Mouse (Mus musculus) liver, embryonic 11.5 days (tissue): ENCODE data around the gene Olfr455. TPM values are rescaled to one million over a fixed set of nuclear protein-coding genes. Genes with fewer than 3 reads are reported as not detected.

ENCODE experiments used
- ATAC-seq: fragments of 200-750 bp; cut with Nextera tagmentation; replicated peaks from 2 replicates; pipeline ENCODE4 v1.8.0; 2017; ENCODE audit warnings: moderate number of reproducible peaks, mild to moderate bottlenecking, moderate TSS enrichment, moderate library complexity; ENCODE audit not compliant: low FRiP score
- DNase-seq: peaks from one replicate; pipeline ENCODE4 v3.0.0-alpha.2; 2017; ENCODE audit warnings: low spot score
- H3K27ac ChIP-seq: fragments of 300-500 bp; sonication (generic); 2 replicates; pipeline ENCODE4 v1.5.1; 2014; ENCODE audit warnings: mild to moderate bottlenecking, low read depth, low read length, control low read depth
- H3K27me3 ChIP-seq: fragments of 300-500 bp; sonication (generic); replicated peaks from 2 replicates; pipeline ENCODE4 v1.6.1; 2014; ENCODE audit warnings: low read length, mixed read lengths; ENCODE audit not compliant: control insufficient read depth, insufficient read depth
- H3K36me3 ChIP-seq: fragments of 300-500 bp; sonication (generic); 2 replicates; pipeline ENCODE4 v1.6.1; 2014; ENCODE audit warnings: mild to moderate bottlenecking, low read length, moderate library complexity, mixed read lengths; ENCODE audit not compliant: control insufficient read depth, insufficient read depth
- H3K4me1 ChIP-seq: fragments of 300-500 bp; sonication (generic); replicated peaks from 2 replicates; pipeline ENCODE4 v1.6.1; 2014; ENCODE audit warnings: low read length, mixed read lengths; ENCODE audit not compliant: control insufficient read depth, insufficient read depth
- H3K4me2 ChIP-seq: fragments of 300-500 bp; sonication (generic); 2 replicates; pipeline ENCODE4 v1.6.1; 2014; ENCODE audit warnings: mild to moderate bottlenecking, control low read depth, moderate library complexity
- H3K4me3 ChIP-seq: fragments of 300-500 bp; sonication (generic); 2 replicates; pipeline ENCODE4 v1.5.1; 2014; ENCODE audit warnings: low read depth, low read length, control low read depth
- H3K9ac ChIP-seq: fragments of 300-500 bp; sonication (generic); 2 replicates; pipeline ENCODE4 v1.6.1; 2014; ENCODE audit warnings: low read depth, low read length, control low read depth
- H3K9me3 ChIP-seq: fragments of 300-500 bp; sonication (generic); 2 replicates; pipeline ENCODE4 v1.6.1; 2016; ENCODE audit warnings: low read length, inconsistent platforms, mixed read lengths; ENCODE audit not compliant: control insufficient read depth
- WGBS: fragments of 180-500 bp; shearing (Covaris S2); extraction: QIAGEN DNeasy Blood & Tissue Kit; methylation state at CpG from one replicate; pipeline ENCODE4 v1.1.7; 2014; 5-methylcytosine and 5-hydroxymethylcytosine counted together
- polyA plus RNA-seq: library from polyadenylated mRNA; unstranded; fragments of >200 nt; fragmentation: Nextera tagmentation; extraction: Ambion mirVana; gene quantifications from 2 replicates; pipeline ENCODE4 v1.2.1, GENCODE M21; 2014

Olfr455 gene
- polyA plus RNA-seq, 1 experiment from 2014 or later = not detected

- Histone ChIP-seq H3K4me2 (no peak overlapping the region), H3K9ac (no peak overlapping the region), H3K36me3 (no peaks in the 10 kb centered on the region), H3K4me1 (no peaks in the 10 kb centered on the region), H3K4me3 (no peak overlapping the region), H3K27ac (no peak overlapping the region), H3K27me3 (no peaks in the 10 kb centered on the region), H3K9me3 (no peaks in the 10 kb centered on the region)
- DNase-seq (no peak), ATAC-seq (no peak)
- 76% methylated on average over 1 of the region's 1 CpGs for WGBS
Observed at GRCm38 (mm10) chr6:42539711-42540110, 7.7 kb downstream of the Olfr455 start.

GRCm38 (mm10) chr6:42513461-42513860, 33.9 kb downstream of the Olfr455 start:
- Histone ChIP-seq H3K9ac (no peak overlapping the region), H3K4me3 (no peak overlapping the region), H3K4me2 (no peak overlapping the region), H3K36me3 (no peaks in the 10 kb centered on the region), H3K9me3 (no peaks in the 10 kb centered on the region), H3K27me3 (no peaks in the 10 kb centered on the region), H3K4me1 (no peaks in the 10 kb centered on the region), H3K27ac (no peak overlapping the region)
- DNase-seq (no peak), ATAC-seq (no peak)
- 80% methylated on average over 1 of the region's 1 CpGs for WGBS

GRCm38 (mm10) chr6:42509311-42509710, 38.1 kb downstream of the Olfr455 start:
- no peak overlapping the region for H3K4me2 ChIP-seq
- no peaks in the 10 kb centered on the region for H3K36me3 ChIP-seq
- H3K9ac ChIP-seq = no peak overlapping the region
- ATAC-seq = no peak
- no peaks in the 10 kb centered on the region for H3K9me3 ChIP-seq
- no peak overlapping the region for H3K27ac ChIP-seq
- H3K4me1 ChIP-seq = no peaks in the 10 kb centered on the region
- H3K27me3 ChIP-seq = no peaks in the 10 kb centered on the region
- no peak for DNase-seq
- no peak overlapping the region for H3K4me3 ChIP-seq

DNA sequence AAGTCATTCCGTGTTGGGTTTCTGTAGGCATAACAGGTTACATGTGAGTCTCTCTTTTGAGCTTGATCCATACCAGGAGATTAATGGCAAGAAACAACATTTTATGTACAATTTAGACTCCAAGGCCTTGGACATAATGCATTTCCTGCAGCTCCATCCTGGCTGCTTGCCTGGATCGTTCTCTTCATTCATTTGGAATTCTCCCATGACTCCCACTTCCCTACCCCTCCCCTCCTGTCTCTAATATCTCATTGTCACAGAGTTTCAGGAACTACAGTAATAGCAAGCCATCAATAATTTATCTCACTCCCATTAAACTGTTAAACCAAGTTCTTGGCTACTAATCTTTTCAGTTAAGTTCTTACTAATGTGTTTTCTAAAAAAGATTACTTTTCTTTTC, 43.9 kb downstream of the Olfr455 start:
- no peaks in the 10 kb centered on the region for H3K27me3 ChIP-seq
- no peaks in the 10 kb centered on the region for H3K36me3 ChIP-seq
- H3K4me2 ChIP-seq = no peak overlapping the region
- no peak for ATAC-seq
- H3K4me3 ChIP-seq = no peak overlapping the region
- no peaks in the 10 kb centered on the region for H3K9me3 ChIP-seq
- DNase-seq = no peak
- 90% methylated on average over 2 of the region's 2 CpGs for WGBS
- H3K4me1 ChIP-seq = no peaks in the 10 kb centered on the region
- H3K27ac ChIP-seq = no peak overlapping the region
- H3K9ac ChIP-seq = no peak overlapping the region

DNA sequence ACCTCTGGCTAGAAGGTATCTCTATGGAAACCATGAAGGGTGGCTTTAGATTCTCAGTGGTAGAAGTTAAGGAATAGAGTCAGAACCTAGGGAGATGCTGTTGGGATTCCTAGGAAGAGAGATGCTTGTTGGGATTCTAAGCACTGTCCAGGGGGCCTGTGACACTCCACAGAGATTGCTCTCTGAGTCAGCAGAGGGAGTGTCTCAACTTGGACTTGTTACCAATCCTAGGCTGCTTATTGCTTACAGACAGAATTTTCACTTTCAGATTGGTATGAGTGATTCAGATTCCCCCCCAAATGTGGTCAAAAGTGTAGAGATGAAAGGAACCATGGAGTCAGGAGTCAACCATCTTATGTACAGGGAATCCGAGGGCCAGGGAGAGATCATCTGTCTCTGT, 57.7 kb downstream of the Olfr455 start:
- DNase-seq (no peak), ATAC-seq (no peak)
- H3K36me3 ChIP-seq = no peaks in the 10 kb centered on the region
- no peaks in the 10 kb centered on the region for H3K9me3 ChIP-seq
- H3K9ac ChIP-seq = no peak overlapping the region
- no peak overlapping the region for H3K4me3 ChIP-seq
- WGBS = 67% methylated on average over 1 of the region's 1 CpGs
- H3K27me3 ChIP-seq = no peaks in the 10 kb centered on the region
- H3K4me2 ChIP-seq = no peak overlapping the region
- no peaks in the 10 kb centered on the region for H3K4me1 ChIP-seq
- H3K27ac ChIP-seq = no peak overlapping the region

- Histone ChIP-seq H3K27me3 (no peaks in the 10 kb centered on the region), H3K27ac (no peak within 1 kb of the TSS), H3K9ac (no peak within 1 kb of the TSS), H3K36me3 (no peaks in the 10 kb centered on the region), H3K4me1 (no peaks in the 10 kb centered on the region), H3K9me3 (no peaks in the 10 kb centered on the region), H3K4me2 (no peak within 1 kb of the TSS), H3K4me3 (no peak within 1 kb of the TSS)
- ATAC-seq (no peak), DNase-seq (no peak)
- 72% methylated on average over 1 of the region's 1 CpGs for WGBS
Observed at GRCm38 (mm10) chr6:42487114-42487513, 60.3 kb downstream of the Olfr455 start, which contains the start of gene Olfr456. Gene Olfr456, minus strand, starts transcription at chr6:42487214.

Other genes starting within 250 kb of the Olfr455 start
- gene Fam131b, start 222.9 kb downstream of the Olfr455 start, polyA plus RNA-seq = 0.04 and 0.08 TPM in 2 replicates
- 113 TPM in 2 replicates for gene Zyx, start 198.0 kb downstream of the Olfr455 start, polyA plus RNA-seq
- gene Epha1, start 174.3 kb downstream of the Olfr455 start, polyA plus RNA-seq = 1.1 and 1.4 TPM in 2 replicates
- gene Tas2r143, start 147.3 kb downstream of the Olfr455 start, polyA plus RNA-seq = not detected in 2 replicates
- gene Tas2r135, start 142.2 kb downstream of the Olfr455 start, polyA plus RNA-seq = not detected in 2 replicates
- gene Tas2r126, start 113.1 kb downstream of the Olfr455 start, polyA plus RNA-seq = not detected in 2 replicates
- not detected in 2 replicates for gene Olfr458, start 82.4 kb downstream of the Olfr455 start, polyA plus RNA-seq
- gene Olfr457, start 71.3 kb downstream of the Olfr455 start, polyA plus RNA-seq = not detected in 2 replicates
- not detected in 2 replicates for gene Olfr456, start 60.4 kb downstream of the Olfr455 start, polyA plus RNA-seq
- gene Tcaf3, start 50.1 kb upstream of the Olfr455 start, polyA plus RNA-seq = not detected in 2 replicates
- gene Tcaf2, start 97.7 kb upstream of the Olfr455 start, polyA plus RNA-seq = 0.29 and 0.55 TPM in 2 replicates
- gene Tcaf1, start 162.5 kb upstream of the Olfr455 start, polyA plus RNA-seq = 23.3 and 26.2 TPM in 2 replicates
- not detected in 2 replicates for gene Olfr453, start 191.8 kb upstream of the Olfr455 start, polyA plus RNA-seq
- gene Olfr38, start 208.8 kb upstream of the Olfr455 start, polyA plus RNA-seq = not detected in 2 replicates
- gene Olfr452, start 237.5 kb upstream of the Olfr455 start, polyA plus RNA-seq = not detected in 2 replicates